Mouse (Mus musculus) forebrain, embryonic 10.5 days (tissue): Measurements from ENCODE around the gene Pkig. TPM values are rescaled to one million over a fixed set of nuclear protein-coding genes. Genes with fewer than 3 reads are reported as not detected.
"Not testable (repeated sequence)": the region's sequence is repeated elsewhere in the genome, so short reads cannot be mapped to it uniquely, and the experiment has no call there.

Experiments used
- DNase-seq: peaks from one replicate; pipeline ENCODE4 v3.0.0-alpha.2; 2017; ENCODE audit warnings: low spot score; ENCODE audit errors: extremely low spot score
- H3K27ac ChIP-seq: fragments of 300-500 bp; sonication (generic); 2 replicates; pipeline ENCODE4 v1.5.1; 2016; ENCODE audit warnings: mild to moderate bottlenecking
- H3K27me3 ChIP-seq: fragments of 300-500 bp; sonication (generic); 2 replicates; pipeline ENCODE4 v1.6.1; 2016; ENCODE audit warnings: mild to moderate bottlenecking; ENCODE audit not compliant: poor library complexity, severe bottlenecking
- H3K36me3 ChIP-seq: fragments of 300-500 bp; sonication (generic); replicated peaks from 2 replicates; pipeline ENCODE4 v1.6.1; 2016; ENCODE audit warnings: mild to moderate bottlenecking, moderate library complexity
- H3K4me1 ChIP-seq: fragments of 300-500 bp; sonication (generic); 2 replicates; pipeline ENCODE4 v1.6.1; 2016
- H3K4me3 ChIP-seq: fragments of 300-500 bp; sonication (generic); 2 replicates; pipeline ENCODE4 v1.5.1; 2016; ENCODE audit warnings: mild to moderate bottlenecking, moderate library complexity
- H3K9me3 ChIP-seq: fragments of 300-500 bp; sonication (generic); 2 replicates; pipeline ENCODE4 v1.6.1; 2016; ENCODE audit warnings: mild to moderate bottlenecking, moderate library complexity
- WGBS: fragments of 180-500 bp; shearing (Covaris S2); methylation state at CpG from one replicate; pipeline ENCODE4 v1.1.7; 2016; 5-methylcytosine and 5-hydroxymethylcytosine counted together
- polyA plus RNA-seq: library from polyadenylated mRNA; unstranded; fragments of >200 nt; fragmentation: Nextera tagmentation; extraction: Ambion mirVana; gene quantifications from 2 replicates; pipeline ENCODE4 v1.2.1, GENCODE M21; 2016

Gene Pkig
- polyA plus RNA-seq, 1 experiment from 2014 or later = 212 TPM

- Histone ChIP-seq H3K4me3 (no peak overlapping the region), H3K9me3 (peaks cover 10% of the 10 kb centered on the region), H3K27ac (no peak overlapping the region), H3K27me3 (no peaks in the 10 kb centered on the region), H3K4me1 (peaks cover 23% of the 10 kb centered on the region), H3K36me3 (peaks cover 10% of the 10 kb centered on the region)
- DNase-seq = no peak
- WGBS = 93% methylated on average over 5 of the region's 5 CpGs
Measured at GRCm38 (mm10) chr2:163646461-163647080, 11.6 kb upstream of the Pkig start.

- H3K4me3 ChIP-seq, H3K27ac ChIP-seq, H3K9me3 ChIP-seq, H3K27me3 ChIP-seq, DNase-seq, H3K36me3 ChIP-seq: not testable (repeated sequence)
- H3K4me1 ChIP-seq = peaks cover 25% of the 10 kb centered on the region
- 93% methylated on average over 9 of the region's 12 CpGs for WGBS
Measured at GRCm38 (mm10) chr2:163655699-163656098, 2.5 kb upstream of the Pkig start.

- H3K9me3 ChIP-seq = 0 out of 2 replicates have a peak, but pooled peaks cover 3% of the 10 kb centered on the region
- 0 out of 2 replicates have a peak, but pooled peaks cover 7% of the 10 kb centered on the region for H3K36me3 ChIP-seq
- WGBS = 87% methylated on average over 2 of the region's 2 CpGs
- H3K4me1 ChIP-seq = peaks cover 36% of the 10 kb centered on the region
- no peak for DNase-seq
- no peaks in the 10 kb centered on the region for H3K27me3 ChIP-seq
- H3K27ac ChIP-seq = no peak overlapping the region
- H3K4me3 ChIP-seq = no peak overlapping the region
Measured at GRCm38 (mm10) chr2:163657486-163657885, 700 bp upstream of the Pkig start.

- Histone ChIP-seq H3K27ac (peak overlapping the region; percentile 96), H3K36me3 (peaks cover 8% of the 10 kb centered on the region; the same call in 1 of the 2 replicates)
- DNase-seq = no peak
Measured at GRCm38 (mm10) chr2:163658941-163659340, 755 bp downstream of the Pkig start.

GRCm38 (mm10) chr2:163659431-163659830, 1.2 kb downstream of the Pkig start:
- Histone ChIP-seq H3K4me1 (peaks cover 36% of the 10 kb centered on the region), H3K4me3 (peak overlapping the region; percentile 82), H3K36me3 (peaks cover 12% of the 10 kb centered on the region), H3K9me3 (0 out of 2 replicates have a peak, but pooled peaks cover 3% of the 10 kb centered on the region), H3K27me3 (no peaks in the 10 kb centered on the region), H3K27ac (peak overlapping the region; percentile 96)
- 80% methylated on average over 12 of the region's 12 CpGs for WGBS
- no peak for DNase-seq

More at GRCm38 (mm10) chr2:163658941-163659340, 755 bp downstream of the Pkig start:
- 0 out of 2 replicates have a peak, but pooled peaks cover 3% of the 10 kb centered on the region for H3K9me3 ChIP-seq
- no peaks in the 10 kb centered on the region for H3K27me3 ChIP-seq
- peaks cover 36% of the 10 kb centered on the region for H3K4me1 ChIP-seq
- peak overlapping the region; percentile 82 for H3K4me3 ChIP-seq
- WGBS = 2% methylated on average over 8 of the region's 8 CpGs

- Histone ChIP-seq H3K27me3 (no peaks in the 10 kb centered on the region), H3K36me3 (peaks cover 14% of the 10 kb centered on the region), H3K4me3 (no peak overlapping the region), H3K9me3 (0 out of 2 replicates have a peak, but pooled peaks cover 3% of the 10 kb centered on the region), H3K27ac (no peak overlapping the region), H3K4me1 (peaks cover 36% of the 10 kb centered on the region)
- no peak for DNase-seq
- 82% methylated on average over 5 of the region's 5 CpGs for WGBS
Measured at GRCm38 (mm10) chr2:163660103-163660701, 2.0 kb downstream of the Pkig start.

GRCm38 (mm10) chr2:163661371-163661850, 3.2 kb downstream of the Pkig start:
- Histone ChIP-seq H3K9me3 (0 out of 2 replicates have a peak, but pooled peaks cover 2% of the 10 kb centered on the region), H3K27me3 (no peaks in the 10 kb centered on the region), H3K4me3 (no peak overlapping the region), H3K4me1 (peaks cover 36% of the 10 kb centered on the region), H3K36me3 (peaks cover 25% of the 10 kb centered on the region), H3K27ac (no peak overlapping the region)
- WGBS = 71% methylated on average over 6 of the region's 6 CpGs
- no peak for DNase-seq

- Histone ChIP-seq H3K27ac (no peak overlapping the region), H3K4me3 (no peak overlapping the region), H3K36me3 (peaks cover 28% of the 10 kb centered on the region), H3K9me3 (0 out of 2 replicates have a peak, but pooled peaks cover 2% of the 10 kb centered on the region), H3K4me1 (peaks cover 36% of the 10 kb centered on the region), H3K27me3 (no peaks in the 10 kb centered on the region)
- no peak for DNase-seq
- WGBS = 94% methylated on average over 5 of the region's 5 CpGs
Measured at GRCm38 (mm10) chr2:163662076-163662475, 3.9 kb downstream of the Pkig start.

- WGBS = 80% methylated on average over 2 of the region's 2 CpGs
- DNase-seq = no peak
- Histone ChIP-seq H3K27me3 (no peaks in the 10 kb centered on the region), H3K4me1 (peaks cover 34% of the 10 kb centered on the region), H3K4me3 (no peak overlapping the region), H3K9me3 (0 out of 2 replicates have a peak, but pooled peaks cover 2% of the 10 kb centered on the region), H3K36me3 (peaks cover 28% of the 10 kb centered on the region), H3K27ac (no peak overlapping the region)
Measured at GRCm38 (mm10) chr2:163662698-163663221, 4.6 kb downstream of the Pkig start.

- no peak for DNase-seq
- no peak overlapping the region for H3K4me3 ChIP-seq
- H3K27ac ChIP-seq = no peak overlapping the region
- 78% methylated on average over 3 of the region's 3 CpGs for WGBS
- H3K27me3 ChIP-seq = no peaks in the 10 kb centered on the region
- H3K9me3 ChIP-seq = 0 out of 2 replicates have a peak, but pooled peaks cover 2% of the 10 kb centered on the region
- H3K36me3 ChIP-seq = peaks cover 28% of the 10 kb centered on the region
- H3K4me1 ChIP-seq = peaks cover 29% of the 10 kb centered on the region
Measured at GRCm38 (mm10) chr2:163663930-163664329, 5.7 kb downstream of the Pkig start.

- H3K9me3 ChIP-seq = 0 out of 2 replicates have a peak, but pooled peaks cover 2% of the 10 kb centered on the region
- no peaks in the 10 kb centered on the region for H3K4me1 ChIP-seq
- H3K27ac ChIP-seq = no peak overlapping the region
- no peak overlapping the region for H3K4me3 ChIP-seq
- no peak for DNase-seq
- H3K36me3 ChIP-seq = peaks cover 29% of the 10 kb centered on the region
- no peaks in the 10 kb centered on the region for H3K27me3 ChIP-seq
- 96% methylated on average over 1 of the region's 1 CpGs for WGBS
Measured at GRCm38 (mm10) chr2:163667045-163667444, 8.9 kb downstream of the Pkig start.

- 93% methylated on average over 11 of the region's 11 CpGs for WGBS
- Histone ChIP-seq H3K9me3 (no peaks in the 10 kb centered on the region), H3K4me1 (peaks cover 23% of the 10 kb centered on the region), H3K36me3 (peaks cover 15% of the 10 kb centered on the region), H3K27ac (no peak overlapping the region), H3K4me3 (no peak overlapping the region), H3K27me3 (no peaks in the 10 kb centered on the region)
- DNase-seq = no peak
Measured at GRCm38 (mm10) chr2:163670872-163671594, 12.8 kb downstream of the Pkig start.
